Mouse (Mus musculus): ENCODE measurements at regions not wholly inside any gene's neighbourhood (a gene's known extent, or its start where the extent isn't known, plus 50 kb on each side); places are given as distances from the start of the nearest gene placed in this dataset.

- Histone ChIP-seq H3K4me1 (ENCODE audit: insufficient read depth) (no peaks in the 10 kb centered on the region), H3K27ac (ENCODE audit: low read depth, low read length) (no peak overlapping the region), H3K36me3 (ENCODE audit: insufficient read depth) (no peaks in the 10 kb centered on the region), H3K9ac (no peak overlapping the region), H3K27me3 (ENCODE audit: insufficient read depth, low read length) (no peaks in the 10 kb centered on the region), H3K9me3 (ENCODE audit: low read length) (no peaks in the 10 kb centered on the region), H3K4me3 (ENCODE audit: low read depth, low read length) (no peak overlapping the region), H3K4me2 (ENCODE audit: low read depth) (no peak overlapping the region)
- 52% methylated on average over 2 of the region's 2 CpGs for WGBS
- TF ChIP-seq CTCF (IDR thresholded peaks at IDR 0.05; ENCODE audit: low read depth): no peak
- DNase-seq: peak; percentile 1
- ATAC-seq: peak; percentile 45
Observed at GRCm38 (mm10) chr2:56460625-56461590, 662.9 kb downstream of the Nr4a2 start.

- ATAC-seq (no peak), DNase-seq (no peak)
- TF ChIP-seq CTCF (IDR thresholded peaks at IDR 0.05; ENCODE audit: low read depth): no peak
- Histone ChIP-seq H3K27me3 (ENCODE audit: insufficient read depth, low read length) (no peaks in the 10 kb centered on the region), H3K36me3 (ENCODE audit: insufficient read depth) (no peaks in the 10 kb centered on the region), H3K4me3 (ENCODE audit: low read depth, low read length) (no peak overlapping the region), H3K4me2 (ENCODE audit: low read depth) (no peak overlapping the region), H3K9ac (no peak overlapping the region), H3K9me3 (ENCODE audit: low read length) (no peaks in the 10 kb centered on the region), H3K4me1 (ENCODE audit: insufficient read depth) (no peaks in the 10 kb centered on the region), H3K27ac (ENCODE audit: low read depth, low read length) (no peak overlapping the region)
- 77% methylated on average over 5 of the region's 5 CpGs for WGBS
Observed at GRCm38 (mm10) chr2:56459430-56459829, 664.4 kb downstream of the Nr4a2 start.

GRCm38 (mm10) chr2:56457594-56457993 is 666.2 kb downstream of the Nr4a2 start:
- peak; percentile 32; the same call in 1 of the 2 replicates for ATAC-seq
- H3K4me1 ChIP-seq (ENCODE audit: insufficient read depth): no peaks in the 10 kb centered on the region
- no peaks in the 10 kb centered on the region for H3K36me3 ChIP-seq (ENCODE audit: insufficient read depth)
- H3K4me2 ChIP-seq (ENCODE audit: low read depth): no peak overlapping the region
- no peak overlapping the region for H3K27ac ChIP-seq (ENCODE audit: low read depth, low read length)
- DNase-seq: peak; percentile 14
- no peaks in the 10 kb centered on the region for H3K27me3 ChIP-seq (ENCODE audit: insufficient read depth, low read length)
- H3K4me3 ChIP-seq (ENCODE audit: low read depth, low read length): no peak overlapping the region
- no peak for TF ChIP-seq CTCF (IDR thresholded peaks at IDR 0.05; ENCODE audit: low read depth)
- 24% methylated on average over 1 of the region's 1 CpGs for WGBS
- no peak overlapping the region for H3K9ac ChIP-seq
- H3K9me3 ChIP-seq (ENCODE audit: low read length): no peaks in the 10 kb centered on the region

GRCm38 (mm10) chr2:56455856-56456395 is 667.9 kb downstream of the Nr4a2 start:
- Histone ChIP-seq H3K36me3 (ENCODE audit: insufficient read depth) (no peaks in the 10 kb centered on the region), H3K9me3 (ENCODE audit: low read length) (no peaks in the 10 kb centered on the region), H3K9ac (no peak overlapping the region), H3K4me3 (ENCODE audit: low read depth, low read length) (no peak overlapping the region), H3K27ac (ENCODE audit: low read depth, low read length) (no peak overlapping the region), H3K27me3 (ENCODE audit: insufficient read depth, low read length) (no peaks in the 10 kb centered on the region), H3K4me1 (ENCODE audit: insufficient read depth) (no peaks in the 10 kb centered on the region), H3K4me2 (ENCODE audit: low read depth) (no peak overlapping the region)
- peak; percentile 1 for DNase-seq
- ATAC-seq: no peak
- WGBS: 56% methylated on average over 10 of the region's 10 CpGs
- TF ChIP-seq CTCF (IDR thresholded peaks at IDR 0.05; ENCODE audit: low read depth): no peak

- Histone ChIP-seq H3K4me3 (ENCODE audit: low read depth, low read length) (peak overlapping the region; percentile 31), H3K4me1 (ENCODE audit: insufficient read depth) (no peaks in the 10 kb centered on the region), H3K9ac (peak overlapping the region; percentile 45), H3K9me3 (ENCODE audit: low read length) (no peaks in the 10 kb centered on the region), H3K4me2 (ENCODE audit: low read depth) (peak overlapping the region; percentile 48), H3K36me3 (ENCODE audit: insufficient read depth) (no peaks in the 10 kb centered on the region), H3K27ac (ENCODE audit: low read depth, low read length) (no peak overlapping the region), H3K27me3 (ENCODE audit: insufficient read depth, low read length) (no peaks in the 10 kb centered on the region)
- no peak for TF ChIP-seq CTCF (IDR thresholded peaks at IDR 0.05; ENCODE audit: low read depth)
- DNase-seq: peak; percentile 35
- WGBS: 11% methylated on average over 11 of the region's 11 CpGs
- peak; percentile 40 for ATAC-seq
Observed at GRCm38 (mm10) chr2:56454611-56455066, 669.2 kb downstream of the Nr4a2 start.

GRCm38 (mm10) chr2:56440916-56441315 is 682.9 kb downstream of the Nr4a2 start:
- no peak for TF ChIP-seq CTCF (IDR thresholded peaks at IDR 0.05; ENCODE audit: low read depth)
- Histone ChIP-seq H3K27me3 (ENCODE audit: insufficient read depth, low read length) (no peaks in the 10 kb centered on the region), H3K4me1 (ENCODE audit: insufficient read depth) (no peaks in the 10 kb centered on the region), H3K9me3 (ENCODE audit: low read length) (no peaks in the 10 kb centered on the region), H3K36me3 (ENCODE audit: insufficient read depth) (no peaks in the 10 kb centered on the region), H3K27ac (ENCODE audit: low read depth, low read length) (no peak overlapping the region), H3K4me3 (ENCODE audit: low read depth, low read length) (no peak overlapping the region), H3K9ac (no peak overlapping the region), H3K4me2 (ENCODE audit: low read depth) (no peak overlapping the region)
- DNase-seq (no peak), ATAC-seq (no peak)
- 90% methylated on average over 10 of the region's 10 CpGs for WGBS
